8 mouse cellular contexts compared by ENCODE assay signal in the genomic region with DNA sequence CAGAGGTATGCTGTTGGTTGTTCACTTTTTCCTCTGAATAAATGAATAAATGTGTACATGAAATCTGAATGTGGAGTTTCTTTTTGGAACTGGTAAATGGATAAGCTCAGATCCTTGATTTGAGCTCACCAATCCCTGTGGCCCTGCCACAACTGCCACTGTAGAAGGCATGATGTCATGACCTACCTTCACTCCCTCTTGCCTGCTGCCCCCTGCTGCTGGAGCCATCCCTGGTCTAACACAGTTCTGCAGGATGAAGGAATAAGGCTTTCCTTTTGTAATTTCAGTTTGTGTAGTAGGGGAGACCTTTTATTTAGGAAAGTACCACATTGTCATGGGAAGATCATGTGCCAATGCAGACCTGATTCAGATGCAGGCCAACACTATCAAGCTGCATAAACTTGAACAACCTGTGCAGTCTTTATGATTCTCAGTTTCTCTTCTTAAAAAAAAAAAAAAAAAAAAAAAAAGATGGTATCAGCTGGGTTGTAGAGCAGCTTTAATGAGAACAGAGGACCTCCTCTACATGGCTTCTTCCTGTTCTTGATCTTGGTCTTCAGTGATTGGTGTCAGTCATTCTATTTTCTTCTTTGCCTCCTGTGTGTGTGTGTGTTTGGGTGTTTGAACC.
DNase-seq lines count a peak whose midpoint lies in the region; ATAC-seq and TF ChIP-seq lines count a peak whose summit lies in the region.

No protein-coding gene starts in this region.

- peak; percentile 61 for TF ChIP-seq CTCF in gastrocnemius, adult 2 months (IDR thresholded peaks at IDR 0.05)

- no peak overlapping the region for H3K27ac ChIP-seq in gastrocnemius, adult 2 months

- intact Hi-C loops in gastrocnemius, adult 2 months (cut with DNase I): no loop called here
- intact Hi-C loops in left cerebral cortex, postnatal 4 days (cut with DNase I): no loop called here

- DNase-seq in gastrocnemius, adult 2 months: peak; percentile 46
- no peak for DNase-seq in gastrocnemius, adult 8-10 months (ENCODE audit: low spot score in 2 of 2)
- DNase-seq in urinary bladder, adult 18-20 months (ENCODE audit: low spot score in 2 of 2): peak; percentile 5 to 12
- no peak for DNase-seq in urinary bladder, postnatal 4 days (ENCODE audit: low spot score in 2 of 2)
- DNase-seq in left cerebral cortex, postnatal 4 days: no peak

- peak; percentile 67; the same call in 1 of the 2 replicates for ATAC-seq in erythroid progenitor cell, adult 5-6 weeks (replicated peaks; ENCODE audit: low FRiP score, poor library complexity, severe bottlenecking)
- peak; percentile 99 for ATAC-seq in megakaryocyte progenitor cell, adult 5-6 weeks (replicated peaks; ENCODE audit: poor library complexity)
- no peak for ATAC-seq in activated CD4-positive, CD25-positive, alpha-beta regulatory T cell, adult 4 months

- no peak overlapping the region for H3K4me3 ChIP-seq in gastrocnemius, adult 2 months

Comparison
In these comparisons a context has a peak if more than half of its experiments do, and no peak if none do; other contexts are left out.
1. DNase-seq: peak in gastrocnemius, adult 2 months (single experiment) and urinary bladder, adult 18-20 months (2 of 2); none in gastrocnemius, adult 8-10 months (0 of 2), urinary bladder, postnatal 4 days (0 of 2) and left cerebral cortex, postnatal 4 days (single experiment).